Comparison of ENCODE assay signal across 9 mouse cellular contexts in genomic region chr3:154364604-154365209, GRCm38 (mm10). TPM values are rescaled to one million over a fixed set of nuclear protein-coding genes. Genes with fewer than 3 reads are reported as not detected.
A peak's percentile ranks its signal among the peaks of the same experiment; 100 is the strongest.
DNase-seq lines count a peak whose midpoint lies in the region; ATAC-seq and TF ChIP-seq lines count a peak whose summit lies in the region.
"Had no signal": no experiment of that assay in that cellular context is flagged by ENCODE, and none has a peak within 500 bp of the region (broad histone marks: within the 10 kb centered on the region; RNA-seq: fewer than 3 reads in every experiment).

No protein-coding gene starts in this region.

- TF ChIP-seq POLR2A in lung, adult 2 months (IDR thresholded peaks at IDR 0.05; ENCODE audit: borderline replicate concordance, extremely low read depth, low read depth, low read length), result no peak
- TF ChIP-seq POLR2A in kidney, adult 2 months (IDR thresholded peaks at IDR 0.05; ENCODE audit: low read depth, low read length), result no peak

- ATAC-seq in megakaryocyte progenitor cell, adult 5-6 weeks (replicated peaks; ENCODE audit: poor library complexity), result peak; percentile 77

- H3K27me3 ChIP-seq in kidney, adult 2 months (replicated peaks; ENCODE audit: control insufficient read depth, insufficient read depth, low read length), result no peaks in the 10 kb centered on the region
- H3K27me3 ChIP-seq: hindbrain, embryonic 15.5 days had no signal

- no peak overlapping the region for H3K27ac ChIP-seq in kidney, adult 2 months (ENCODE audit: insufficient read depth, low read depth, low read length)
- H3K27ac ChIP-seq: hindbrain, embryonic 15.5 days had no signal

- DNase-seq in adrenal gland, adult (ENCODE audit: inconsistent age in 2 of 2, low spot score in 1 of 2), result peak; percentile 23 to 61
- no peak for DNase-seq in adrenal gland, postnatal 4 days (ENCODE audit: low spot score in 2 of 2)
- no peak for DNase-seq in lung, adult 2 months
- no peak for DNase-seq in lung, adult 18-20 months
- peak; percentile 46 for DNase-seq in kidney, adult 2 months
- no peak for DNase-seq in adipocyte (ENCODE audit: low spot score)
- DNase-seq in spleen, postnatal 4 days (ENCODE audit: low spot score in 2 of 2), result no peak

- H3K4me3 ChIP-seq in lung, adult 2 months (replicated peaks; ENCODE audit: extremely low read depth, low read depth, low read length), result no peak overlapping the region
- H3K4me3 ChIP-seq in kidney, adult 2 months (ENCODE audit: insufficient read depth, low read depth, low read length), result no peak overlapping the region
- H3K4me3 ChIP-seq: hindbrain, embryonic 15.5 days had no signal

- H3K4me1 ChIP-seq in lung, adult 2 months (ENCODE audit: control insufficient read depth, insufficient read depth, low read length), result no peaks in the 10 kb centered on the region
- no peaks in the 10 kb centered on the region for H3K4me1 ChIP-seq in kidney, adult 2 months (ENCODE audit: control insufficient read depth, insufficient read depth, low read length)
- H3K4me1 ChIP-seq: hindbrain, embryonic 15.5 days had no signal

- H3K36me3 ChIP-seq in kidney, adult 2 months (ENCODE audit: control insufficient read depth, insufficient read depth, low read length), result no peaks in the 10 kb centered on the region
- H3K36me3 ChIP-seq: hindbrain, embryonic 15.5 days had no signal

- WGBS in lung, adult 2 months, result 26% methylated on average over 10 of the region's 10 CpGs
- WGBS in kidney, adult 2 months, result 22% methylated on average over 10 of the region's 10 CpGs

- TF ChIP-seq CTCF in lung, adult 2 months (IDR thresholded peaks at IDR 0.05; ENCODE audit: insufficient read depth, low read length), result peak; percentile 48; the same call in 1 of the 2 replicates
- no peak; the same call in 1 of the 2 replicates for TF ChIP-seq CTCF in kidney, adult 2 months (conservative IDR thresholded peaks at IDR 0.05; ENCODE audit: insufficient read depth, insufficient read length, low read depth, low read length)

RNA-seq across cellular contexts. Expression of gene Lhx8, which starts 34.2 kb away (rescaled TPM):
- under 1 TPM; 0.34 to 0.50 TPM for total RNA-seq in adrenal gland, postnatal 4 days (2021)
- 0.14 and 0.24 TPM in 2 replicates for polyA plus RNA-seq in lung, adult 2 months (2012; rRNA removed)
- 0.27 TPM in 1 of 2 replicates, not detected in the other for polyA plus RNA-seq in kidney, adult 2 months (2012; rRNA removed)
- not detected in 2 replicates for total RNA-seq in megakaryocyte progenitor cell, adult 5-6 weeks (2015)
- total RNA-seq in megakaryocyte progenitor cell, adult 5-6 weeks (2017), result not detected in 2 replicates

Comparison
In these comparisons a context has a peak if more than half of its experiments do, and no peak if none do; other contexts are left out.
1. DNase-seq: peak in adrenal gland, adult (2 of 2) and kidney, adult 2 months (single experiment); none in adrenal gland, postnatal 4 days (0 of 2), lung, adult 2 months (single experiment), lung, adult 18-20 months (0 of 2), adipocyte (single experiment) and spleen, postnatal 4 days (0 of 2).